Mouse (Mus musculus): ENCODE results near the gene Sez6l2.
"Not testable (repeated sequence)": the region's sequence is repeated elsewhere in the genome, so short reads cannot be mapped to it uniquely, and the experiment has no call there.

Gene Sez6l2

GRCm38 (mm10) chr7:126949793-126950646 lies at the start of gene Sez6l2:
TSS of gene Sez6l2 (plus strand) at chr7:126950563.
- peak; percentile 99 for DNase-seq

DNA sequence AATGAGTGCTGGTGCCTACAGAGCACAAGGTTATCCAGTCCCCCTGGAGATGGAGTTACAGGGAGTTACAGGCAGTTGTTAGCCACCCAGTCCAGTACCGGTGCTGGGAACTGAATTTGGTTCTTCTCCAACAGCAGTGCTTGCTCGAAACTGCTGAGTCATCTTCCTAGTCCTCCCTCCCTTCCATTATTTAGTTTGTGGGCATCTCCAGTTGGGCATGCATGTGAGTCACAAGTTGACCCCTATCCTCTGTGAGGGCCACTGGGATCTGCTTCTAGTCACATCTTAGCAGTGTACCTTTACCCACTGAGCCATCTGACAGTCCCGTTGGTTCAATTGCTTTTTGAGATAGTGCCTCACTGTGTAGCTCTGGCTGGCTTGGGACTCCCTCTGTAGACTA lies 44.8 kb upstream of the Sez6l2 start:
- DNase-seq = no peak

- no peak for DNase-seq
Observed at GRCm38 (mm10) chr7:126914844-126915243, 35.5 kb upstream of the Sez6l2 start.

- DNase-seq = not testable (repeated sequence)
Observed at GRCm38 (mm10) chr7:126918356-126918755, 32.0 kb upstream of the Sez6l2 start.

- no peak for DNase-seq
Observed at GRCm38 (mm10) chr7:126919973-126920372, 30.4 kb upstream of the Sez6l2 start.

- no peak for DNase-seq
Observed at GRCm38 (mm10) chr7:126921563-126921962, 28.8 kb upstream of the Sez6l2 start.

GRCm38 (mm10) chr7:126922624-126923060 lies 27.7 kb upstream of the Sez6l2 start, which contains the start of gene Tmem219:
TSS of gene Tmem219 (minus strand) at chr7:126922917.
- no peak for DNase-seq

- DNase-seq = no peak
Observed at GRCm38 (mm10) chr7:126923999-126924398, 26.4 kb upstream of the Sez6l2 start.

DNA sequence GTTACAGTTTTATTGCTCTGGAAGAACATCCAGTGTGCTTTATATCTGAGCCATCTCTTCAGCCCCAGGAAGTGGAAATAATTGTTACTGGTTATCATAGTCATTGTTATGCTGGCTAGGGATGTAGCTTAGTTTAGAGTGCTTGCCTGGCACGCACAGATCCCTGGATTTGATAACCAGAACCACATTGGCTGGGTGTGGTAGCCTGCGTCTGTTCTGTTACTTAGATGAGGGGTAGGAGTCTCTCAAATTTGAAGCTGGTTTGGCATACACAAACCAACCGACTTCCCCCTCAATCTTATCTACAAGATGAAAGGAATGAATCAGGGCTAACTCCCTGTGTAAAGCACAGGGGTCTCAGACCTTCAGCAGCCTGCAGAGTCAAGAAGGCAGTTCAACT lies 24.1 kb upstream of the Sez6l2 start:
- no peak for DNase-seq

GRCm38 (mm10) chr7:126928384-126929037 lies 21.9 kb upstream of the Sez6l2 start, which contains the start of gene Kctd13:
TSS of gene Kctd13 (plus strand) at chr7:126928879.
- peak; percentile 97 for DNase-seq

DNA sequence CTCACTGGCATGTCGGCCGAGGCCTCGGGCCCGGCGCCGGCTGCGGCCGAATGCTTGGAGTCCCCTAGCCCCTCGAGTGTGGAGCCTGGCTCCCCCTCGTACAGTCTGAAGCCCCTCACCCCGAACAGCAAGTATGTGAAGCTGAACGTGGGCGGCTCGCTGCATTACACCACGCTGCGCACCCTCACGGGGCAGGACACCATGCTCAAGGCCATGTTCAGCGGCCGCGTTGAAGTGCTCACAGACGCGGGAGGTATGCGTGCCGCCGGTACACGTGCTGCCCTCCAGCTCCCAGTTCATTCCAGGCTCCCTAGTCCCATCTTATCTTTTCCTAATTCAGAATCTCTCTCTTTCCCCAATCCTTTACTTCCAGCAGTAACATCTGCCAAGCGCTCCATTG lies 21.3 kb upstream of the Sez6l2 start:
- DNase-seq = peak; percentile 60

DNA sequence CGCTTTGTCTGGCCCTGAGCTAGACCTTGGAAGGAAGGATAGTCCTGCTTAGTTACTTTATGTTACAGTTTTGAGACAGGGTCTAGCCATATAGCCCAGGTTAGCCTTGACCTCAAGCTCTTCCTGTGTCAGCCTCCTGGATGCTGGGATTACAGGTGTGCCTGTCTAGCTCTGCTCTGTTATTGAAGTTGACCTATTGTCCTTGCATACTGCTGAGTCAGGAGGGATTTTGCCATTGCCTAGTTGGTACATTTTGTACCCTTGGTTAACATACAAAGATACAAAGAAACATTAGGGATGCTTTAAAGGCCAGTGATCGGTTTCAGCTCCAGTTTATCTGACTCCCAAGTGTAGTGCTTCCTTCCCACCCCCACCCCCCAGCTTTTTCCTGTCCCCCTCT lies 17.7 kb upstream of the Sez6l2 start:
- DNase-seq = no peak

DNA sequence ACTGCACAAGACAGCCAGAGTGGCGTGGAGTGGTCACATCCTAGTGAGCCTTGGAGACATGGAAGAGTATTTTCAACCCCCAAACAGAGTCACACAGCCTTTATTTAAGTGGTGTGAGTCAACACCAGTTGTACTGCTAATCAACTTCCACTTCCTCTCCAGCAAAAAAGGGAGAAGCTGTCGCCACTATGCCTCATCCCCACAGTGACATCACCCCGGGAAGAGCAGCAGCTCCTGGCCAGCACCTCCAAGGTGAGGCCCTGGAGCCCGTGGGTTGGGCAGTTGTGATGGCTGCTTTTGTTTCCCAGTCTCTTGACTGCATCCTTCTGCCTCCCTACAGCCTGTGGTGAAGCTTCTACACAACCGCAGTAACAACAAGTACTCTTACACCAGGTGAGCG lies 9.2 kb upstream of the Sez6l2 start:
- no peak for DNase-seq

GRCm38 (mm10) chr7:126941801-126942200 lies 8.6 kb upstream of the Sez6l2 start:
- no peak for DNase-seq

GRCm38 (mm10) chr7:126946530-126946929 lies 3.8 kb upstream of the Sez6l2 start:
- DNase-seq = peak; percentile 75

- no peak for DNase-seq
Observed at GRCm38 (mm10) chr7:126948626-126949025, 1.7 kb upstream of the Sez6l2 start.

GRCm38 (mm10) chr7:126949403-126949792 lies 965 bp upstream of the Sez6l2 start, which contains the start of gene Asphd1:
TSS of gene Asphd1 (minus strand) at chr7:126949582.
- no peak for DNase-seq

- no peak for DNase-seq
Observed at GRCm38 (mm10) chr7:126950647-126951615, 568 bp downstream of the Sez6l2 start.

DNA sequence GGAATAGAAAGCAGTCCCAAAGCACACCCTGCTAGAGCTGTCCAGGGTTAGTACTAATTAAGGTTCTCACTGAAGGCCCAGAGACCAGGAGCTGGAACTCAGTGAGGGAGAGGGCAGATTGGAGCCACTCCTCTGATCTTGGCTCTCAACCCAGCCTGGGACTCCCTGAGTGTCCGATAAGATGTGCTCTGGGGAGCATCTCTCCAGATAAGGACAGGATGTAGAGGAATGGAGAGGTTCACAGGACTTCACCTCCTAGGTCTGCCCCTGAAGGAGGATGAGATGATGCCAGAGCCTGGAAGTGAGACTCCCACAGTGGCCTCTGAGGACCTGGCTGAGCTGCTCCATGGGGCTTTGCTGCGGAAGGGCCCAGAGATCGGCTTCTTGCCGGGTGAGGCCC lies 1.4 kb downstream of the Sez6l2 start:
- no peak for DNase-seq

DNA sequence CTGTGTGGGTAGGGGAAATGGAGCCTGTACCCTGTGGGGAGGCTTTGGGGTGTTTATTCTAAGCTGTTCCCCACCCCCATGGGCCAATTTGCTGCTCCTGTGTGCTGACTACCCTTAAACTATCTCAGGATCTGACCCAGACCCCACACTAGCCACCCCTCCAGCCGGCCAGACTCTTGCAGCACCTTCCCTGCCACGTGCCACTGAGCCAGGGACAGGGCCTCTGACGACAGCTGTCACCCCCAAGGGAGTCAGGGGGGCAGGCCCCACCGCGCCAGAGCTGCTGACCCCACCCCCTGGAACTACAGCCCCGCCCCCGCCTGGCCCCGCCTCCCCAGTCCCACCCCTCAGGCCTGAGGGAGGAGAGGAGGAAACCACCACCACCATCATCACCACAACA lies 2.3 kb downstream of the Sez6l2 start:
- DNase-seq = peak; percentile 46

DNA sequence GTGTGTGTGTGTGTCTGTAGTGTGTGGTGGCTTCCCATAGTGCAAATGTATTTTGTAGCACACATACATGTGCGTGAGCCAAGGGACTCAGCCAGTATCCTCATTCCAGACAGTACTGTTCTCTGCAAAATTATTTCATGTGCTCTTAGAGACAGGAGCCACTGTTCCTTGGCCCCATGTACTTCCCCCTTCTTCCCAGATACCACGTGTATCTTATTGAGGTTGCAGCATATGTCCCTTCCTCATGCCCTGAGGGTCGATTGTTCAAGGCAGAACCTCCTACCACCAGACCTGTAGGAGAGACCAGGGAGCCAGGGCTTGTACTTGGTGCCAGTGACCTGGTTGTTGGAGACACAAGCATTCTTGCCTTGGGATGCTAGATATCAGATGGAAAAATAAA lies 4.8 kb downstream of the Sez6l2 start:
- no peak for DNase-seq

DNA sequence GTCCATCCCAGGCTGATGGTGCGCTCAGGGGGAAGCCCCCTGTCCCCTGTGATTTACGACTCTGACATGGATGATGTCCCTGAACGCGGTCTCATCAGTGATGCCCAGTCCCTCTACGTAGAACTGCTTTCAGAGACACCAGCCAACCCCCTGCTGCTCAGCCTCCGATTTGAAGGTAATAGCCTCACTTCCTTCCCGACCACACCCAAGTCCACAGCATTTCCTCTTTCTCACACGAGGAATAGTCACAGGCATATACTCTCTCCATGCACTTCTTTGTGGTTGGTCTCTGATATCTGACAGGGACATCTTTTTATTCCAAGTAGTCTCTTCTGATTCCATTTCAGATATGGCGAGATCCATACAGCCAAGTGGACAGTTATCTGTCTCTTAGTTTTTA lies 9.4 kb downstream of the Sez6l2 start:
- DNase-seq = no peak

DNA sequence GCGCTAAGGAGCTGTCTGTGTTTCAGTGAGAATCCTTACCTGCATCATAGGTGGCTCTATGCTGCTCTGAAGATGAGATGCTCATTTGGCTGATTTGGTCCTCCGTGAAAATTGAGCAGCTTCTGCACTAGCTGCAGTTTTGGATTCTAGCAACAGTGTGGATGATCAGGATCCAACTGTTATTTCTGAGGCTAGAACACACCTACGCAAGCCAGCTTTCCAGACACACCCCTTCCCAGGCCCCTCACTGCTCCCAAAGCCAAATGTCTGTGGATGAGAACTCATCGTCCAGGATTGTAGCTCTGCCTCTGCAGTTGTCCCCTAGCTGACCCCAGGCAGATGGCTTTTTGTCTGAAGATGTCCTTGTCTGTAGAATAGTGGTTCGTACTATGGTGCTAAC lies 10.7 kb downstream of the Sez6l2 start:
- no peak for DNase-seq
